Mouse (Mus musculus): Measurements from ENCODE around the gene Txnrd2.

- TF ChIP-seq CTCF (conservative IDR thresholded peaks at IDR 0.05; ENCODE audit: low read length) (no peak), POU5F1 (IDR thresholded peaks at IDR 0.05; ENCODE audit: borderline replicate concordance, low read length) (no peak), NANOG (IDR thresholded peaks at IDR 0.05; ENCODE audit: borderline replicate concordance, low read length) (no peak)
Observed at GRCm38 (mm10) chr16:18388583-18389435, 37.4 kb upstream of the Txnrd2 start.
